Mouse (Mus musculus): ENCODE data around the gene Ccdc157.
A peak's percentile ranks its signal among the peaks of the same experiment; 100 is the strongest.

Ccdc157 gene

DNA sequence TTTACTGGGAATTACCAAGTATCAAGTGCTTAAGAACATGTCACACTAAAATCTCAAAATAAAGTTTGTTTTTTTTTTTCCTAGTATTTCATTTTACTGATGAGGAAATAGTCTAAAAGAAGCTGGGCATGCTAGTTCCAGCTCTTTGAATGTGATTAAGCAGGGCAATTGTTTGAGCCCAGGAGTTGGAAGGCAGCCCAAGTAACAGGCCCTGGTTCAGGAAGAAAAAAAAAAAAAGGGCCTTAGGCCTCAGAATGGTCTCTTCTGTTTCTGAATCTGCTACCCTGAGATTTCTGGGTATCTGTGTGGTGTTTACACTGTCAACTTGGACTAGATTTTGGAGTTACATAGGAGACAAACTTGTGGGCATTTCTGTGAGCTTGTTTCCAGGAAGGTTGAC lies 23.4 kb upstream of the Ccdc157 start:
- DNase-seq (ENCODE audit: low spot score in 2 of 2): no peak

DNA sequence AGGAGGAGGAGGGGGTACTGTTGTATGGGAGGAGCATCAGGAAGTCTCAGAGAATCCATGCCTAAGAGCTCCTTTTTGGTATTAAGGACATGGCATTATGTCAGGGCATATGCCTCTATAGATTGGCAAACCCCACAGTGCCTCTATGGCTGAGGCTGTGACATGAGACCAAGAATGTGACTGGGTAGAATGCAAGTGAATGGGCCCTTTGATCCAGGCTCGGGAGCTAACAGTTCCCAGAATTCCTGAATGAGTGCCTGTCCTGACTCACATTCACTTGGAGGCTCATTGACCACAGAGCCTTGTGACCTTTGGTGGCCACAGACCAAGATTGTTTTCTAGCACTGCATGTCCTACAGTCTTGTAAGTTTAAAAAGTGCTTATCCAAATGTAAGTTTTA lies 22.0 kb upstream of the Ccdc157 start:
- no peak for DNase-seq (ENCODE audit: low spot score in 2 of 2)

DNA sequence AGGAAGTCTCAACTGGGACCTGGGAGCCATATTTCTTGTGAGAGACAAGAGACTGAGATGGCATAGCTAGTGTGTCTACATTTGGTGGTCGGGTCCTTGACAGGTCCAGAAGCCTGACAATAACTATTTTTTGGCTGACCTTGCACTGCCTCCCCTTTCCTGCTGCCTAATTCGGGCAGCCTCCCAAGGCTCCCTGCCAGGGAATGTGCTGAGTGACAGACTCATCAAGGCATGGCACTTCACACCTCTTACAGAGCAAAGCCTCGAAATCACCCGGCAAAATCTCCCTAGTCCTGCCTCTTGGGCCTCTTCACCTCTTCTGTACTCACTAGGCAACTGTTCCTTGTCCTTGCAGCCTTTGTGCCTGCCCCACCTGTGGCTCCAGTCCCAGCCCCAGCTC lies 17.6 kb upstream of the Ccdc157 start:
- DNase-seq (ENCODE audit: low spot score in 2 of 2): no peak

DNA sequence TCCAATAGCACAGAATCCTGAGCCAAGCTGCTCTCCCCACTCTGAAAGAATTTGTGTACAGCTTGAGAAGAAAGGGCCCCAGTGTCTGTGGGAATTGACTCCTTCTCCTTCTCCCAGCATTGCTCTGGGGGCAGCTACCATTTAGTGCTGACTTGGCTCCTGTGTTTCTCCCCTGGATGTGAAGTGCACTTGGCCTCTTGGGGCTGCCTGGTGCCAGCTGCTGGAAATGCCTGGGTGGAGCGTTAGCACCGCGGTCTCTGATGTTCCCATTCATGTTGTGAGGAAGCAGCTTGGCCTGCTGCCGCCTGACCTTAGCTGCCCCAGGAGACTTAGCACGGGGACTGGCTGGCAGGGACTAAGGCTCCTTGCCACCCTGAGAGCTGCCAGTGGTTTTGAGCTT lies 14.5 kb upstream of the Ccdc157 start:
- DNase-seq (ENCODE audit: low spot score in 2 of 2): peak in 1 of 2 experiments; percentile 70

DNA sequence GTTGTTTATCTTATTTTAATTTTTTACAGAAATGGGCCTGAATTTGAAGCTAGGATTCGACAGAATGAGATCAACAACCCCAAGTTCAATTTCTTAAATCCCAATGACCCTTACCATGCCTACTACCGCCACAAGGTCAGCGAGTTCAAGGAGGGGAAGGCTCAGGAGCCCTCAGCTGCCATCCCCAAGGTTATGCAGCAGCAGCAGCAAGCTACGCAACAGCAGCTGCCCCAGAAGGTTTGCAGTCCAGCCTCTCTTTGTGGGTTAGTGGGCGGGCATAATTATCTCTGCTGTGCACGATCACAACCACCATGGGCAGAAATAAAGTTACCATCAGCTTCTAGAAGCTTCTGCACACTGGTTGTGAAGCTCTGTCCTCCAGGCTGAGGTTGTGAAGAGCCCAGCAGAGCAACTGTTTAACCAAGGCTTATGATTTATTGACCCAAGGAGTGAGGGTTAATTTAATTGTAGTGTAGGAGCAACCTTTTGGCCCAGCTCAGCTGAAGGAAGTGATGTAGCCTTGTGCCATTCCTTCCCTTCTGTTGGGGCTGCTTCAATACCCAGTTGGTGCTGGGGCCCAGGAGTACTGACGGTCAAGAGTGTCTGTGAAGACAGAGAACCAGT lies 6.5 kb upstream of the Ccdc157 start:
- DNase-seq (ENCODE audit: low spot score in 2 of 2): no peak

DNA sequence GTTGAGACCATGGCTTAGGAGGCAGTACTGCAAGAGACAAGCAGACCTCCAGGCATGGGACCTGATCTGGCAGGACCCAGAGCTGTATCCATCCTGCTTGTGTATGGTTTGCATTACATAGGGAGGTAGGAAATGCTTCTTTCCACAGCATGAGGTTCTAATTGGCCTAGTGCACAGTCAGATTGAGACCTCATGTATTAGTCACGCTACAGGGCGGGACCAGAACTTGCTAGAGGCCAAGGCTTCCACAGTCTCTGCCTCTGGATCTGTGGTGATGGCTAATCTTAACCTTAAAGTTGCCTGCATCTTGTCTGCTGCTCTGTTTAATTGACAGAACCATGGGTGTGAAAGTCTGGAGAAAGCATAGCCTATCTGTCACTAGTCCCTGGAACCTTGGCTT lies 4.6 kb upstream of the Ccdc157 start:
- DNase-seq (ENCODE audit: low spot score in 2 of 2): no peak

DNA sequence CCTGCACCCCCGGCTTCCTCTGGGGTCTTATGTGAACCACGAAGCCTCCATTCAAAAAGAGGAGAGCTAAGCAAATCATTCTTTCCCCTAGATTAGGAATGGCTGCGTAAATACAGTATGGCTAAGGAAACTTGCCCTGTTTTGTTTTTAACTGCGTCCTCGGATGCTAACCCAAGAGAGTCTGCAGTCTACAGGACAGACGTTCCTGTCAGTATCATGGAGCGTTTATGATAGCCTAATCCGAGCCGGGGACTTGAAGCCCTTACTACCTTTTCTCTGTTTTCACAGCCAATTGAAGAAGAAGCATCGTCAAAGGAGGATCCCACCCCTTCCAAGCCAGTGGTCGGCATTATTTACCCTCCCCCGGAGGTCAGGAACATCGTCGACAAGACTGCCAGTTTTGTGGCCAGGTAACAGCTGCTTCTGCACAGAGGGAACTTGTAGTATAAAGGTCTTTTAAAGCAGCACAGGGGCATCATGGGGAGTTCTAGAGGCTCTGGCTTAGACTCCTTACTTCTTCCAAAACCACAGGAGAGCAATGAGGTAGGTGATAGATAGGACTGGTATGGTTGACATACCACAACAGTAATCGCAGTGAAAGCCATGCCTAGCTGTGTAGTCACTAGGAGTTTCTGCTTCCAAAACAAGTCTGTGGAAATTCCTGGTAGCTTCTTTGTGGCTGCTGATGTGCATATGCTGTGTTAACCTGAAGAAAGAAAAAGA lies 826 bp upstream of the Ccdc157 start:
- no peak for DNase-seq (ENCODE audit: low spot score in 2 of 2)

DNA sequence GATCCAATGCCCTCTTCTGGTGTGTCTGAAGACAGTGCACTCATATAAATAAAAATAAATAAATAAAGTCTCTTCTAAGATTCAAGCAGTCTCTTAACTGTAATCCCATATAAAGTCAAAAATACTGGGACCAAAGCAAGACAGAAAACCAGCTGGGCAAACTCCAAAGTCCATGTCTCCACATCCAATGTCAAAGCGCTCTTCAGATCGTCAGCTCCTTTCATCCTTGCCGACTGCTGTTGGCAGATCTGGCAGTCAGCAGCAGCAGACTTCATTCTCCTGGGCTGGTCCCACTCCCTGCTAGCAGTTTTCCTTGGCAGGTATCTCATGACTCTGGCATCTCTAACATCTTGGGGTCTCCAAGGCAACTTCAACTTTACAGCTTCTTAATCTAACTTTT lies 1.4 kb downstream of the Ccdc157 start:
- no peak for DNase-seq (ENCODE audit: low spot score in 2 of 2)

DNA sequence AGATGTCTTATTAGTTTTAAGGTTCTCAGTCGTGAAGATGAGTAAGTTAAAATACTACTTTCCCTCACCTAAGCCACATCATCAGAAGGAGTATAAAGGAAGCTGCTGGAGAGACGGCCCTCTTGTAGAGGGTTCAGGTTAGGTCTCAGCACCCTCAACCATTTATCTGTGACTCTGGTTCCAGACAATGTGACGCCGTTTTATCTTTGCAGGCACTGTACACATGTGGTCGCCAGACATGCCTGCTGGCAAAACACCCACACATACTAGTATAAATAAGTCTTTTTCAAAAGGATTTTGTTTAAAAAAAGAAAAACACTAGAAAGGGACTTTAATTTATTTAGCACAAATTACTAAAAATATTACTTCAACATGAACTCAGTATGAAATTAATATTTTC lies 4.5 kb downstream of the Ccdc157 start:
- no peak for DNase-seq (ENCODE audit: low spot score in 2 of 2)

DNA sequence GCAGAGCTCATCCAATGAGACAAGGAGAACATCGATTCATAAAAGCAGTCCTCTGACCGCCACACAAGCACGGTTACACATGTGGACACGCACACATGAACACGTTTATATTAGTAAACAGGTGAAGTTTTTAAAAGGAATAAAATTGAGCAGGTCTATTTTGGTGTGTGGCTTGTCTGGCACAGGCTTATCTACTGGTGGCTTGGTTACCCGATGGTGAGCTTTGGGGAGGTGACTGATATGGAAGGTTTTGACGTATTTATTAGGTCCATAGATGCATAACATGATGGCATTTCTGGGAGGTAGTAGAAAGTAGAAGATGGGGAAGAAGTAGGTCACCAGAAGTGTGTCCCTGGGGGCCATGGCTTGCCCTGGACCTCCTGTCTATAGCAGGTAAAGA lies 6.4 kb downstream of the Ccdc157 start:
- no peak for DNase-seq (ENCODE audit: low spot score in 2 of 2)

DNA sequence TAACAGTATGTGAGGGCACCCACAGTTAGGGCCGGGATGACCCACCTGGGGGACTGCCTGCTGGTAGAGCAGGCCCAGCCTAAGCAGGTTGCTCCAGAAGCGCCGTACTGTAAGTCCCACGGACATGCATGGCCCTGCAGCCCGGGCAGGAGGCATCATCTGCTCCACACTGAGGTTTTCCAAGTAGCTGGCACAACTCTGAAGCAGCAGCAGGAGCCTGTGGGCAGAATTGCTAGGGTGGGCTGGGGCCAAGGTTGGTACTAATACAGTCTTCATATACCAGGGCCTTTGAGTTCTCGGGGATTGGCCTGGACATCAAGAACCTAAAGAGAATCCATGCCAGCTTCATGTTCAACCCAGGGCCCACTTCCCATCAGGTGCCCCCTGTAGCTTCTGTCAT lies 10.2 kb downstream of the Ccdc157 start:
- no peak for DNase-seq (ENCODE audit: low spot score in 2 of 2)

DNA sequence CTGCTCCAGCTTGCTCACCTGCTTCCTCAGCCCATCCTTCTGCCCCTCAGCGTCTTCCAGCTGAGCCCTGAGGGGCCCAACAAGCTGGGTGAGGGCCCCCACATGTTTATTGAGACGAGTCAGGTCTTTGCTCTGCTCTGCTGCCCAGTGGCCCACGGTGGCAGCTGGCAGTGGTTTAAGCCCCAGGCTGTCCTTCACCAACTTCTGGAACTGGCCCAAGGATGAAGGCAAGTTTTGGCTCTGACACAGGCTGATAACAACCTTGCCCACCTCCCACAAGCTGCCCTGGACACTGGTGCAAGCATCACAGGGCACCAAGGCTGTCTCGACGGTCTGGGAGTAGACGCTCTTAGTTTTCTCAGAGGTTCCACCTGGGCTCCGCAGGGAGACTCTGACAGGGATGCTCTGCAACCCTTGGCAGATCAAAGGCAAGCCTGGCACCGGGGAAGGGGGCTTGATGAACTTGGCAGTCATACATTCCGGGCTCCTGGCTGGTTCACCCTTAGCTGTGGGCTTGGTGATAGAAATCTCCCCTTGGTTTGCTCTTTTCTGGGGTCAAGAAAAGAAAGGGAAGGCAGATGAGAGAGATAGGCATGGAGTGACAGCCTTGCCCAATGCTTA lies 11.4 kb downstream of the Ccdc157 start:
- no peak for DNase-seq (ENCODE audit: low spot score in 2 of 2)

DNA sequence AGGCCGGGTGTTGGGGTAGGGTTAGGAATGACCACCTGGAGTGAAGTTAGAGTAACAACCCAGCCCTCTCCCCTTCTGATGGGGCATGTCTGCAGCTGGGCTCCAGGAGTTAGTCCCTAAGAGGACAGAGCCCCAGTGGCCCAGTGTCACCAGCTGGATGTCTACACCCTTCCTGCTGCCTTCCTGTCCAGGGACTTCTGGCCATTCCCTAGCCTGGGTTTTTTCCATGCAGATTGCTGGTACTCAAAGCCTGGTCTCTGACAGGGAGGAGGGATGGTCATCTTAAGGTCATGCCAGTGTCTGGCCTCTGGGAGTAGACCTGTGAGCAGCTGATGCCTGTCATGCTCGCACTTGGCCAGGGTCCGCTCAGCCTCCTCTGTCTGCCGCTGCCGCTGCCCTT lies 12.0 kb downstream of the Ccdc157 start:
- DNase-seq (ENCODE audit: low spot score in 2 of 2): no peak

DNA sequence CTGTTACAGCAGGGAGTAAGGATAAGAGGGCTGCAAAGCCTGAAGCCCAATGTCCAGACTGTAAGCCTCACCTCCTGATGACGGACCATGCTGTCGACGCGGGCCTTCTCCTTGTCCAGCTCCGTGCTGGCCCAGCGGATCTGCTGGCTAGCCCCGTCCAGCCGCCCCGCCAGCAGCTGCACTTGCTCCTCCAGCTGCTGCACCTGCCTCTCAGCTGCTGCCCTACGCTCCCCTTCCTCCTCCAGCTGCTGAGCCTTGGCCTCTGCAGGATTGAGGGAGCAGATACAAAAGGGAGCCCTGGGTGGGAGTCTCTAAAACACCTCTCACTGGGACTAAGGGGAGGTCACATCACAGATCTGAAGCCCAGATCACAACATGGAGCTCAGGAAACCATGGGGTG lies 13.0 kb downstream of the Ccdc157 start:
- no peak for DNase-seq (ENCODE audit: low spot score in 2 of 2)

DNA sequence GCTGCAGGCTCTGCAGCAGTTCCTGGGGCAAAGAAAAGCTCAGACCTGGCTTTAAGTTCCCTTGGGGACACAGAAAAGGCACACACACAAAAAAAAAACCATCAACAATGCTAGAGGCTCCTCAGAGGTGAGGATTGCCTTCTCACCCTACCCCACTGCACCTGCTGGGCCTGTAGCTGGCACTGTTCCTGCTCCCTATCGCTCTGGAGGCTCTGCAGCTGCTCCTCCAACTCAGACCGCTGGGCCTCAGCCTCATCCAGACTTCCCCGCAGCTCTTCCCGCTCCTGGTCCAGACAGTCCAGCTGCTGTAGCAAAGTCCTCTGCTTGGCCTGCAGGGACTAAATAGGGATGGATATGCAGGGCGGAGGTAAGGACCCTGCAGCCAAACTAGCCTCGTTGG lies 13.7 kb downstream of the Ccdc157 start:
- no peak for DNase-seq (ENCODE audit: low spot score in 2 of 2)

DNA sequence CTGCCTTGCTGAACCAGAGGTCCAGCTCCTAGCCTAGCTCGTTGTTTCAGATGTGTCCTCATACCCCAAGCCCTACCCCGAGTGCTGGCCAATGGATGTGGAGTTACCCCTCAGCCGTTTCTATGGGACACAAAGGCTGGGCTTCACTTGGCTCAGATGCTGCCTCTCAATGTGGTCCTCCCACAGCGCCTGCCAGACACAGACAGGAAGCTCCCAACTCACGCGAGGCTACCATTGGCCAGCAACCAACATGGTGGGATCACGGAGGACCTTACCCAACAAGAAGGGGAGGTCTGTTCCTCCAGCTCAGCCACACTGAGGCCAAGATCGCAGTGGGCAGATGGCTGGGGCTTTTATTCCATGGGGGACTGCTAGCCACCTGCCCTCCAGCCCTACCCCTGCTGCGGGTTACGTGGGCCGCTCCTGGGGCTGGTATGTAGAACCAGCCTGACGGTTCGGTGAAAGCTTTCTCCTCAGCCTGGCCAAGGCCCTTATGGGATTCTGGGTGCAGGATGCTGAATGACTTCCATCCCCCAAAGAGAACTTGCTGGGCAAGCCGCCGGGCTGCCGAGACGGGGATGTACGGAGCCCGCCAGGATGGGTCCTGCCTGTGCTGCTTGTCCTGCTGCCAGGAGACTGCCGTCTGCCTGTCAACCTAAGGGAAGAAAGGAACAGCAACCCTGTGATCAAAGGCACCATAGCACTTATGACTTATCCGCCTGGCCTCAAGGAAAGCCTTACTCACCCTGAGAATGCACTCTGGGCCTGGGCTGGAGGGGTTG lies 16.6 kb downstream of the Ccdc157 start:
- no peak for DNase-seq (ENCODE audit: low spot score in 2 of 2)

DNA sequence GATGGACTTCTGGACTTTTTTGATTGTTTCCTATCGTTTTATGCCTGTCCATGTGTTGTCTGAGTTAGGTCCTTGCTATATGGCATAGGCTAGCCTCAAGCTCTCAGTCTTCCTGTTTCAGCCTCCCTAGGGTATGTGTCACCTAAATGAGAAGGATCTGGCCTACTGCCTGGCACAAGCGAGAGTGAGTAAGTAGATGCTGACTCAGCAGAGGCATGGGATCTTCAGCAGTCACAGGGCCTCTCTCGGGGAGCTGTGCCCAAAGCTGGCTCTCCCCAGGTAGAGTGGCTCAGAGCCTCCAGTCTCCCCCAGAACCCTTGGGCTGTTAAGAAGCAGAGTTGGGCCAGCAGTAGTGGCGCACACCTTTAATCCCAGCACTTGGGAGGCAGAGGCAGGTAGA lies 17.7 kb downstream of the Ccdc157 start:
- DNase-seq (ENCODE audit: low spot score in 2 of 2): no peak

DNA sequence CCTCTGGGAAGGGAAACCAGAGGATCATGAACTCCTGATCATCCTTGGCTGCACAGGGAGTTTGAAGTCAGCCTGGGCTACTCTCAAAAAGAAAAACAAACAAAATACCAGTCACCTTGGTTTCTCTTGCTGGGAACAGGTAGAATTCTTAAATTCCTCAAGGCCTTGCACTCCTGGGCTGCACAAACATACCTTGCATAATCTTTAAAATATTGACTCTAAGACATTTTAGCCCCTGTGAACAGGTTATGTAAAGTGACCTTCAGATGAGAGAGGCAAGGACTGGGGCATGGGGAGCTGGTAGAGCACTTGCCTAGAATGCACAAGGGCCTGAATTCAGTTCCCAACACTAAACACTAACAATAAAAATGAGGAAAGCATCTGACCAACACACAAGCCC lies 18.6 kb downstream of the Ccdc157 start:
- no peak for DNase-seq (ENCODE audit: low spot score in 2 of 2)

DNA sequence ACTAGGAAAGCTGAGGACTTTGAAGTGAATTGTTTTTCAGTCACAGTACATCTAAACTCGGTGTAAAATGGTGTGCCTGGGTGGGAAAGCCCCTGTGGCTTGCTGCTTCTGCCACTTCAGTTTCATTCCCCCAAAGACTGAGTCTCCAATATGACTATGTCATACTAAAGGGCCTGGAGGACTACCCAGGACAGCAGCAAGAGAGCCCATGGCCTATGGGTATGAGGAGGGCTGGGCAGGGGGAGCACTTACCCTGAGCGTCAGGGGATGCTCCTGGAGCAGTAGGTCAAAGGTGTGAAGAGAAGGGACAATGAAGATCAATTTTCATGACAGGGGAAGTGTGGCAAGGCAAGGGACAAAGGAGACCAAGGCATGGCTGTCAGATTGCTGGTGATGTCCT lies 21.1 kb downstream of the Ccdc157 start:
- no peak for DNase-seq (ENCODE audit: low spot score in 2 of 2)

DNA sequence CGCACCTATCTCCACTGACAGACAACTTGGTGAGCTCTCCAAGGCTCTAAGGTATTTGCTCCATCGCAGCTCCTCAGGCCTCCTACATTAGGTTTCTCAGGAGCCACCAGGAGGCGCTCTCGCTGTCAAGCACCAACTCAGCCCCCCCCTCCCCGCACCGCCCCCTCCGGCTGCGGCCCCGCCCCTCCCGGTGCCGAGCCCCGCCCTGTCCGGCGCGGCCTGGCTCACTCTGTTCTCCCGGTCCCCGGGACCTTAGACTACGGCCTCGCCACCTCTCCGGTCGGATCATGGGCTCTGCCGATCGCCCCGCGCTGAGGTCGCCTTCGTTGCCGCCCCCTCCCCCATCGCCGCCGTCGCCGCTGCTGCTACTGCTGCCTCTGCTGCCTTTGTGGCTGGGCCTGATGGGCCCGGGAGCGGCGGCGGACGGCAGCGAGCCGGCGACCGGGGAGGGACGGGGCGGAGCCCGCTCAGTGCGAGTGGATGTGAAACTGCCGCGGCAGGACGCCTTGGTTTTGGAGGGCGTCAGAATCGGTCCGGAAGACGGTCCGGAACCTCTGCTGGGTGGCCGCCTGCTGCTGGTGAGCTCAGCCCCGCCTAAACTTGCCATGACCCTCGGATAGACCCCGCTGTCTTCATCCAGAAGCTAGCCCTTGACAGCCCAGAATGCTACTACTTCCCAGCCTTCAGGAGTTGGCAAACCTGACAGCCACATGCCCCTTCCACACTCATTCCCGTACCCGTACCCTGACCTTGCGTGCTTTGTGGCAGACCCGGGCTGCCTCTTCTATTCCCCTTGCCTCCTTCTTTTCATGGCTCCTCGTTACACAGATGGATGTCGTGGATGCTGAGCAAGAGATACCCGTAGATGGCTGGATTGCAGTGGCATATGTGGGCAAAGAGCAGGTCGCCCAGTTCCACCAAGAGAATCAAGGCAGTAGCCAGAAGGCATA lies 24.8 kb downstream of the Ccdc157 start, which contains the start of gene Rnf215:
Gene Rnf215, plus strand, starts transcription at position 217 of the 950 bp plus-strand sequence.
- peak in 1 of 2 experiments; percentile 82 for DNase-seq (ENCODE audit: low spot score in 2 of 2)

DNA sequence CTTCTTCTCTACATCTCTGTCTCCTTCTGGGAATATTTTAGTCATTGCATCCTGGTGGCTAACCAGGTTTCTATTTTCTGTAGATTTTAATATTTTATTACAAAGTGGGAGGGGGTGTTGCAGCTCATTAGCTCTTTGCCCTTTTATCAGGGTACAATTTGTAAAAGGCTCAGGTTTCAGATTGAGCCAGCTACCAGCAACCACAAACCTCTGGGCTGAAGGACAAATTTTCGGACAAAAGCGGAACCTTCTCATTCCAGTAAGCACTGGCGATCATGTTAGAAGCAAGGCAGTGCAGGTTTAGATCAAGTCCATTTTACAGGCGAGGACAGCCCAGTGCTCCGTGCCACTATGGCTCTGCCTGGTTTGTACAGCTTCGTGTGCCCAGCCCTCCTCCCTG lies 25.7 kb downstream of the Ccdc157 start:
- DNase-seq (ENCODE audit: low spot score in 2 of 2): no peak

All from left cerebral cortex, adult 9 months (tissue).